ENCODE assay signal across 11 mouse cellular contexts in the genomic region with DNA sequence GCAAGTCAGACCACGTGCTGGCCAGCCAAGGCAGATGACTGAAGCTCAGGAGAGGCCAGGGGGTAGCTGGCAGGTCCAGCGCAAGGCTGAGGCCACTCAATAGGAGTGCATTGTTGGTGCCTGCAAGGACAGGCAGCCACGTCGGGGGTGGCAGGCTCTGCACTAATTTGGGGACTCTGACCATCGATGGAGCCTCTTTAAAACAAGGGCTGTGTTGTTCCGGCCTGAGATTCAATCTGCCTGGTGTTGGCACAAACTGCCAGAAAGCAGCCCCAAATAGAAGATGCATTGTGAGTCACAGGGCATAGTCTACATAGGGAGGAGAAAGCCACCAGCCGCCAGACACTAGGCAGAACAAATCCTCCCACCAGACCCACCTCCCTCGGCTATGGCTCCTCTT. TPM values are rescaled to one million over a fixed set of nuclear protein-coding genes. Genes with fewer than 3 reads are reported as not detected.
A peak's percentile ranks its signal among the peaks of the same experiment; 100 is the strongest.
DNase-seq lines count a peak whose midpoint lies in the region; ATAC-seq and TF ChIP-seq lines count a peak whose summit lies in the region.
"Had no signal": no experiment of that assay in that cellular context is flagged by ENCODE, and none has a peak within 500 bp of the region (broad histone marks: within the 10 kb centered on the region; RNA-seq: fewer than 3 reads in every experiment).

No protein-coding gene starts in this region.

- peak; percentile 90 for ATAC-seq in forebrain, postnatal 0 days
- ATAC-seq in forebrain, embryonic 11.5 days (replicated peaks; ENCODE audit: low FRiP score), result no peak
- ATAC-seq in neural tube, embryonic 14.5 days (ENCODE audit: low read depth), result peak; percentile 44; the same call in 1 of the 2 replicates
- ATAC-seq: intestine, postnatal 0 days had no signal

- 29% methylated on average over 8 of the region's 8 CpGs for WGBS in forebrain, postnatal 0 days
- 66% methylated on average over 8 of the region's 8 CpGs for WGBS in forebrain, embryonic 11.5 days
- 57% methylated on average over 8 of the region's 8 CpGs for WGBS in neural tube, embryonic 14.5 days

- no peaks in the 10 kb centered on the region for H3K27me3 ChIP-seq in forebrain, postnatal 0 days (ENCODE audit: insufficient read depth, low read length)
- no peaks in the 10 kb centered on the region for H3K27me3 ChIP-seq in forebrain, embryonic 11.5 days (ENCODE audit: control insufficient read depth, insufficient read depth, low read length)
- H3K27me3 ChIP-seq in neural tube, embryonic 14.5 days (ENCODE audit: control insufficient read depth, insufficient read depth, low read length), result no peaks in the 10 kb centered on the region

- TF ChIP-seq CTCF in forebrain, postnatal 0 days (IDR thresholded peaks at IDR 0.05; ENCODE audit: low read depth), result no peak

- H3K9ac ChIP-seq in forebrain, postnatal 0 days, result no peak overlapping the region
- no peak overlapping the region for H3K9ac ChIP-seq in forebrain, embryonic 11.5 days (ENCODE audit: low read length)
- H3K9ac ChIP-seq in neural tube, embryonic 14.5 days (replicated peaks; ENCODE audit: low read depth, low read length), result no peak overlapping the region

- no peaks in the 10 kb centered on the region for H3K36me3 ChIP-seq in forebrain, postnatal 0 days (ENCODE audit: insufficient read depth)
- H3K36me3 ChIP-seq in forebrain, embryonic 11.5 days (ENCODE audit: control insufficient read depth, insufficient read depth, low read length), result no peaks in the 10 kb centered on the region
- H3K36me3 ChIP-seq in neural tube, embryonic 14.5 days (ENCODE audit: control insufficient read depth, insufficient read depth, low read length), result no peaks in the 10 kb centered on the region

- peak; percentile 40 for DNase-seq in forebrain, postnatal 0 days
- DNase-seq in forebrain, embryonic 11.5 days (ENCODE audit: low spot score), result no peak
- DNase-seq in brain, embryonic 18.5 days (ENCODE audit: low read depth, low spot score), result peak; percentile 30
- DNase-seq in layer of hippocampus, adult 9-10 months (ENCODE audit: low spot score), result peak; percentile 57
- DNase-seq in B cell, adult 2 months, result no peak
- no peak for DNase-seq in kidney, adult 8-10 months
- no peak for DNase-seq in cerebellum, postnatal 14 days
- DNase-seq: lung, adult 18-20 months; thymus, postnatal 4 days had no signal

- no peak overlapping the region for H3K27ac ChIP-seq in forebrain, postnatal 0 days (ENCODE audit: low read depth, low read length)
- H3K27ac ChIP-seq in forebrain, embryonic 11.5 days (ENCODE audit: low read depth, low read length), result no peak overlapping the region
- H3K27ac ChIP-seq in neural tube, embryonic 14.5 days (ENCODE audit: low read depth, low read length), result no peak overlapping the region

- no peak overlapping the region for H3K4me2 ChIP-seq in forebrain, postnatal 0 days (ENCODE audit: low read depth)
- H3K4me2 ChIP-seq in forebrain, embryonic 11.5 days (ENCODE audit: low read depth, low read length, severe bottlenecking), result no peak overlapping the region
- no peak overlapping the region for H3K4me2 ChIP-seq in neural tube, embryonic 14.5 days (ENCODE audit: low read depth, low read length)

- no peak overlapping the region for H3K4me3 ChIP-seq in forebrain, postnatal 0 days (ENCODE audit: low read depth, low read length)
- H3K4me3 ChIP-seq in forebrain, embryonic 11.5 days (ENCODE audit: low read depth, low read length), result no peak overlapping the region
- H3K4me3 ChIP-seq in neural tube, embryonic 14.5 days (ENCODE audit: low read depth, low read length), result no peak overlapping the region

- H3K4me1 ChIP-seq in forebrain, postnatal 0 days (ENCODE audit: insufficient read depth), result no peaks in the 10 kb centered on the region
- H3K4me1 ChIP-seq in forebrain, embryonic 11.5 days (replicated peaks; ENCODE audit: control insufficient read depth, insufficient read depth, low read length), result no peaks in the 10 kb centered on the region
- H3K4me1 ChIP-seq in neural tube, embryonic 14.5 days (ENCODE audit: control insufficient read depth, insufficient read depth, low read length), result no peaks in the 10 kb centered on the region

- H3K9me3 ChIP-seq in forebrain, postnatal 0 days (ENCODE audit: low read length), result no peaks in the 10 kb centered on the region
- no peaks in the 10 kb centered on the region for H3K9me3 ChIP-seq in forebrain, embryonic 11.5 days (ENCODE audit: control insufficient read depth, low read length)
- H3K9me3 ChIP-seq in neural tube, embryonic 14.5 days (ENCODE audit: control insufficient read depth, low read length), result no peaks in the 10 kb centered on the region

RNA-seq across cellular contexts. Expression of a gene that starts 23.6 kb away (rescaled TPM):
- total RNA-seq in forebrain, postnatal 0 days (2014; rRNA removed), result 1.1 and 1.8 TPM in 2 replicates
- polyA plus RNA-seq in forebrain, postnatal 0 days (2015; fragmentation: Nextera tagmentation; extraction: Ambion mirVana), result 1.2 and 1.3 TPM in 2 replicates
- polyA plus RNA-seq in forebrain, embryonic 11.5 days (2014; fragmentation: Nextera tagmentation; extraction: Ambion mirVana), result 0.23 and 1.3 TPM in 2 replicates
- polyA plus RNA-seq in neural tube, embryonic 14.5 days (2014; fragmentation: Nextera tagmentation; extraction: Ambion mirVana), result 0.95 and 2.3 TPM in 2 replicates

RNA-seq across cellular contexts. Expression of a gene that starts 31.3 kb away (rescaled TPM):
- 254 and 308 TPM in 2 replicates for total RNA-seq in forebrain, postnatal 0 days (2014; rRNA removed)
- polyA plus RNA-seq in forebrain, postnatal 0 days (2015; fragmentation: Nextera tagmentation; extraction: Ambion mirVana), result 564 and 623 TPM in 2 replicates
- 375 and 401 TPM in 2 replicates for polyA plus RNA-seq in forebrain, embryonic 11.5 days (2014; fragmentation: Nextera tagmentation; extraction: Ambion mirVana)
- polyA plus RNA-seq in neural tube, embryonic 14.5 days (2014; fragmentation: Nextera tagmentation; extraction: Ambion mirVana), result 469 and 520 TPM in 2 replicates

RNA-seq across cellular contexts. Expression of a gene that starts 56.9 kb away (rescaled TPM):
- total RNA-seq in forebrain, postnatal 0 days (2014; rRNA removed), result 205 and 251 TPM in 2 replicates
- 119 and 141 TPM in 2 replicates for polyA plus RNA-seq in forebrain, postnatal 0 days (2015; fragmentation: Nextera tagmentation; extraction: Ambion mirVana)
- polyA plus RNA-seq in forebrain, embryonic 11.5 days (2014; fragmentation: Nextera tagmentation; extraction: Ambion mirVana), result 51.2 and 54.9 TPM in 2 replicates
- 155 and 160 TPM in 2 replicates for polyA plus RNA-seq in neural tube, embryonic 14.5 days (2014; fragmentation: Nextera tagmentation; extraction: Ambion mirVana)

Comparison
In these comparisons a context has a peak if more than half of its experiments do, and no peak if none do; other contexts are left out.
1. DNase-seq: peak in forebrain, postnatal 0 days (single experiment), brain, embryonic 18.5 days (single experiment) and layer of hippocampus, adult 9-10 months (single experiment); none in forebrain, embryonic 11.5 days (single experiment), B cell, adult 2 months (0 of 2), kidney, adult 8-10 months (0 of 2) and cerebellum, postnatal 14 days (0 of 2).